Mouse (Mus musculus) embryo, embryonic 11 days (tissue): ENCODE measurements around the gene Ciz1.
A peak's percentile ranks its signal among the peaks of the same experiment; 100 is the strongest.

Experiments
- DNase-seq: peaks from one replicate; pipeline ENCODE4 v3.0.0-alpha.2; 2015

The Ciz1 gene

GRCm38 (mm10) chr2:32418430-32419151 is 66.5 kb downstream of the Ciz1 start:
- DNase-seq = no peak

GRCm38 (mm10) chr2:32419359-32419758 is 67.2 kb downstream of the Ciz1 start:
- DNase-seq = no peak

- no peak for DNase-seq
Measured at GRCm38 (mm10) chr2:32420066-32420608, 68.0 kb downstream of the Ciz1 start.

GRCm38 (mm10) chr2:32420647-32421046 is 68.5 kb downstream of the Ciz1 start:
- no peak for DNase-seq

GRCm38 (mm10) chr2:32421851-32422251 is 69.7 kb downstream of the Ciz1 start:
- no peak for DNase-seq

- DNase-seq = peak; percentile 94
Measured at GRCm38 (mm10) chr2:32423481-32424331, 71.6 kb downstream of the Ciz1 start.

GRCm38 (mm10) chr2:32424796-32425195 is 72.7 kb downstream of the Ciz1 start:
- DNase-seq = no peak

- DNase-seq = no peak
Measured at GRCm38 (mm10) chr2:32425568-32425967, 73.4 kb downstream of the Ciz1 start.

- no peak for DNase-seq
Measured at GRCm38 (mm10) chr2:32426141-32426540, 74.0 kb downstream of the Ciz1 start.

GRCm38 (mm10) chr2:32427720-32428119 is 75.6 kb downstream of the Ciz1 start:
- DNase-seq = no peak

- DNase-seq = no peak
Measured at GRCm38 (mm10) chr2:32428262-32428722, 76.2 kb downstream of the Ciz1 start.

GRCm38 (mm10) chr2:32429215-32429891 is 77.2 kb downstream of the Ciz1 start:
- no peak for DNase-seq
